Mouse (Mus musculus) gastrocnemius, postnatal 14 days (tissue): ENCODE results near the gene Tmem44. TPM values are rescaled to one million over a fixed set of nuclear protein-coding genes. Genes with fewer than 3 reads are reported as not detected.

ENCODE experiments used
- DNase-seq: peaks from one replicate; pipeline ENCODE4 v3.0.0; 2021; ENCODE audit warnings: mixed read lengths
- intact Hi-C: fragments of 180-260 bp; cut with DNase I; formaldehyde crosslinking; loops from one replicate; pipeline ENCODE4 v1.15.1; 2025; ENCODE audit warnings: low total_unique reads
- total RNA-seq, 2 experiments: library from RNA; stranded (reverse); gene quantifications; 2 replicates each; pipeline ENCODE4 v1.2.3; 2021

The Tmem44 gene
- total RNA-seq, 2 experiments from 2014 or later = 4.5 to 5.6 TPM

DNA sequence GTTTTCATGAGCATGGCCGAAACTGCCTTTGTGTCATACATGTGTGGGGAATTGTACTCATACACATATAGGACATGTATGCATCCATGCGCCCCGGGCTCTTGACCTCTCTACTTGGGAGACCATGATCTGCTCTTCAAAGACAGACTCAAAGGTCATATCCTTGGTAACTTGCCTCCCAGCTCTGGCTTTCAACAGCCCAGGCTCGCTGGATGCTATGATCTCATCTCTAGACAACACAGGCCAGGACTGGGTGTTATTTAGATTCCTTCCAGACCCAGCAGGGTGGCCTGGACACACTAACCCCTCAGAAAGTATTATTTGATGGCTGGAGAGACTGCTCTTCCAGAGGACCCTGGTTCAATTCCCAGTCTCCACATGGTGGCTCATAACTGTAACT lies 45.8 kb downstream of the Tmem44 start:
- intact Hi-C loops = loop anchor here (5.0 kb wide), 1 partner anchor 128 kb away; no protein-coding TSS in a partner anchor
- DNase-seq = no peak

GRCm38 (mm10) chr16:30503958-30504357 lies 46.7 kb downstream of the Tmem44 start:
- intact Hi-C loops = loop anchor here (5.0 kb wide), 1 partner anchor 127 kb away; no protein-coding TSS in a partner anchor
- peak; percentile 68 for DNase-seq

GRCm38 (mm10) chr16:30502221-30502891 lies 48.3 kb downstream of the Tmem44 start:
- intact Hi-C loops = loop anchor here (5.0 kb wide), 1 partner anchor 125 kb away; no protein-coding TSS in a partner anchor
- peak; percentile 19 for DNase-seq

DNA sequence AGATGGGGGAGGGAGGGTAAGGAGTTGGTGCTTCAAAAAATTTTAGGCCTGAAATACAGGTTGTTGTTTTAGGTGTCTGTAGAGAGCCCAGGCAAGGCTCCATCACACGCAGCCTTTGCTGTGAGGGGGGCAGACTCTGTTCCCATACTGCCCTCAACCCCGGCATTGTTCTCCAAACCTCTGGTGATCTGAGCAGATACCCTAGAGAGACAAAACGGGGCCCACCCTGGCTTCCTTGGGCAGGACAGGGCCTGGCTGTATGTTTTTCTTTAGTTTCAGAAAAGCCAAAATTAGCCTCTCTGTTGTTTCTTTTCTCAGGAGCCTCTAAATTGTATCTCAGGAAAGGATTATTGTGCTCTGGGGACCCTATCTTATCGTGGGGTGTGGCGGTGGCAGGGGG lies 49.0 kb downstream of the Tmem44 start:
- DNase-seq = no peak
- intact Hi-C loops = loop anchor here (5.0 kb wide), 1 partner anchor 124 kb away; no protein-coding TSS in a partner anchor

DNA sequence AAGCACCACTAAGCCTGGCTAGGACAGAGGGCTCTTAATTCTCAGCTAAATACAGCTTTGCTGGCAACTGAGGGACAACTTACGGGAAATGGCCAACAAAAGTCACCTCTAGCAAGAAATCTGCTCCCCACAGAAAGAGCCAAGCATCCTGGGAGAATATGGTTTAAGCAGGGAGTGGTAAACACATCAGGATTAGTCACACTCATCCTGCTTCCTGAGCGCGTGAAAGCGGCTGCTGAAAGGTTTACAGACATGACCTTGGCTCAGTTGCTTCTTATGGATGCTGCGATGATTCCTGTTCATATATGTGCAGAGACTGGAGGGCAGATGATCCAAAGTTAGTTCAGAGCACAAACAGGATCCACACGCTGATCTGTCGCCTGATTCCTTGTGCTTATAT lies 50.4 kb downstream of the Tmem44 start:
- intact Hi-C loops = loop anchor here (5.0 kb wide), 1 partner anchor 123 kb away; no protein-coding TSS in a partner anchor
- DNase-seq = no peak

GRCm38 (mm10) chr16:30499126-30499857 lies 51.4 kb downstream of the Tmem44 start:
- DNase-seq = peak; percentile 23

GRCm38 (mm10) chr16:30497307-30497706 lies 53.3 kb downstream of the Tmem44 start:
- intact Hi-C loops = no loop called here
- no peak for DNase-seq

More at GRCm38 (mm10) chr16:30499126-30499857, 51.4 kb downstream of the Tmem44 start:
- intact Hi-C loops = no loop called here

- intact Hi-C loops = no loop called here
- no peak for DNase-seq
Observed at GRCm38 (mm10) chr16:30494883-30495282, 55.8 kb downstream of the Tmem44 start.

DNA sequence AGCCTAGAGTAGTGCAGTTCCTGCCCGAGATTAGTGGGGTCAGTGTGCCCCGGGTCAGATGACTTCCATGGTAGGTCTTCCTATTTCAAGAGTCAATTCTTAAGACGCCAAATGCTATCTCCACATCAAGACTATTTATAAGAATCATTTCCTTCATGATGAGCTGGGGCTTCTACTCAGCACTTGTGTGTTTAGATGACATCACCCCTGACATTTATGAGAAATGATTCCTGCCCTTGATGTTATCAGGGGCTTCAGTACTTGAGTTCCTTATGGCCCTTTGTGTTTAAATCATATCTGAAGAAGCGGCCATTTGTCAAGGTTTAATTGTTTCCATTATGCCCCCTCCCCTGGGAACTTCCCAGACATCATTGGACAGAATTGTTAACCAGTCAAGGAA lies 58.9 kb downstream of the Tmem44 start:
- DNase-seq = no peak
- intact Hi-C loops = no loop called here

DNA sequence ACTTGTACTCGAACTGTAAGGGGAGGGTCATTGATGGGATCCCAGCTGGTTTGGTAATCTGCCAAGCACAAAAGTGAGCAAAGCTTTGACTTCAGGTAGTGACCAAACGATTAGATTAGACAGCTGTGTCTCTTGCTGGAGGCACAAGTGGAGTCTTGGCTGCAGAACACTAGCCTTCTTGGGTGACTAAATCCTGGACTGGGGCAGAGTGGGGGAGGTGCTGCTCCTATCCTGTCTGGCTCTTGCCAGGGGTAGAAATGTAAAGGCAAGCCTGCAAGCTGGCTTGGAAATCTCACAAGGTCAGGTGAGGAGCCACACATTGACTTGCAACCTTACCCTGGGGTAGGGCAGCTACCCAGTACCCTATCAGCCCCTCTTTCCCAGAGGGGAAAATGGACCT lies 59.9 kb downstream of the Tmem44 start:
- no peak for DNase-seq
- intact Hi-C loops = no loop called here

DNA sequence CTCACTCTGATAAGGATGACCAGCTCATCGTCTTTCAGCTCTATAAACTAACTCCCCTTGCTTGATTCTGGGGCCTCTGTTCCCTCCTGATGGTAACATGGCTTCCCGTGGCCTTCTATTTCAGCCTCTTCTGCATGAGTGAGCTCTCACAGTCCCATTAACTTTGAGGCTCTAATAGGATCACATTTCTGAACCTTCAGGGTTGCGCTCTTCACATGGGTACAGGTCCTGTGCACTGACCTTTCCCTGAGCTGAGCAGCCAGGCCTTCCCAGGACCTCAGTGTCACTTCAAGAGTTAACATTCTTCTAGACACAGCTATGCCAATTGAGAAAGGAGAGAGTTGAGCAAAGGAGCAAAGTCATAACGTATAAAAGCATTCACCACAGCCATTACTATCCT lies 60.3 kb downstream of the Tmem44 start:
- intact Hi-C loops = no loop called here
- no peak for DNase-seq

GRCm38 (mm10) chr16:30489662-30490061 lies 61.0 kb downstream of the Tmem44 start:
- DNase-seq = no peak
- intact Hi-C loops = no loop called here

GRCm38 (mm10) chr16:30486498-30486897 lies 64.1 kb downstream of the Tmem44 start:
- no peak for DNase-seq
- intact Hi-C loops = no loop called here

DNA sequence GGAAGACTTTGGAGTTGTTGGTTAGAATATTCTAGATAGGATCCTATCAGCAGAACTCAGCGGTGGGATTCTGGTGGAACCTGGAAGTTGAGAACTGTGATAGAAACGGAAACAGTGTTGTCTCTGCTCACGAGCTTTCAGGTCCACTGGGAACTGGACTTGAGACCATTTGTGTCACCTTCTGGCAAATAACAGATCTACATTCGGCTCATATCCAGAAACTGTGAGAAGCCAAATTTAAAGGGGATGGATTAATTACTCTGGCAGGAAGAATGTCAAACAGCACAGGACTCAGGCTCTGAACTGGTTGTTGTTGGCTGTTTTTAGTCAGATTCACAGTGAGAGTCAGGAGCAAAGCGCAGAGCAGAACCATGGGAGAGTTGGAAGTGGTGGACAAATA lies 72.9 kb downstream of the Tmem44 start:
- intact Hi-C loops = no loop called here

GRCm38 (mm10) chr16:30477006-30477405 lies 73.6 kb downstream of the Tmem44 start:
- intact Hi-C loops = no loop called here
- no peak for DNase-seq

More for the DNA sequence above, 72.9 kb downstream of the Tmem44 start:
- no peak for DNase-seq

GRCm38 (mm10) chr16:30475633-30476461 lies 74.8 kb downstream of the Tmem44 start:
- intact Hi-C loops = loop anchor here (2.0 kb wide), 1 partner anchor 79 kb away; no protein-coding TSS in a partner anchor
- DNase-seq = peak; percentile 38

DNA sequence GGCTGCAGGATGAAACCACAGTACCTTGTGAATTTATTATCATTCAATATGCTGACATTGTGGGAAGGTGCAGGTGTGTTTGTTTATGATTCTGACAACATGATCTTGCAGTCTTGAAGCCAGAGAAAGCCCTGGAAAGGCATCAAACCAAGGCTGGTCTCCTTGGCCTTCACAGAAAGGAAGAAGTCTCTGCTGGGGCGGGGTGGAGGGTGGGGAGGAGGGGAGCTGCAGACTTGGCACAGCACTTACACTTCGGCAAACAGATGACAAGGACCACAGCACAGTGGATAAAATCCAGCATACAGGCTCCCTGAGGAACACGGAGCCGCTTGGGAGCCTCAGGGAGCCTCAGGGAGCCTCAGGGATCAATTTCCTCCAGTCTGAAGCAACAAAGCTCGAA lies 78.2 kb downstream of the Tmem44 start:
- intact Hi-C loops = no loop called here
- no peak for DNase-seq

- intact Hi-C loops = no loop called here
- no peak for DNase-seq
Observed at GRCm38 (mm10) chr16:30471912-30472311, 78.7 kb downstream of the Tmem44 start.

DNA sequence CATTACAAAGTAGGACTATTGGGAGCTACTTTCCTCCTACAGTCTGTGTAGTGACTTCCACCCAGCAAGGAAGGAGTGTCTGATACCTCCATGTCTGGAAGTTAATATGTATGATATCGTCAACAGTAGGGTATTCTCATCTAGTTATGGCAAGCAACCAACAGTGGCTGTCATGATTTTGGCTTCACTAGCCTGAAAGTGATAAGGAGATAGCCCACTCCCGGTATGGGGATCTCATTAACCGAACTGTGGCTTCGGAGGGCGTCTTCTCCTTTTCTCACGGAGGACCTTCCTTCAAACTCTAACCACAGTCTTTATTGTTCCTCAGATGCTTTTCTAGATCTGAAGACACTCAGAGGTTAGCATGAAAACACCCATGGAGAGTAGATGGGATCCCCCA lies 81.7 kb downstream of the Tmem44 start:
- DNase-seq = no peak
- intact Hi-C loops = no loop called here
